Mouse (Mus musculus) CD4-positive, CD25-positive, alpha-beta regulatory T cell (primary cell): ENCODE data around the gene Pex5l. TPM values are rescaled to one million over a fixed set of nuclear protein-coding genes. Genes with fewer than 3 reads are reported as not detected.

Source experiments
- polyA plus RNA-seq: library from polyadenylated mRNA; unstranded; fragments of 100-300 nt; shearing (Covaris generic); gene quantifications from one replicate; pipeline ENCODE4 v1.2.1, GENCODE M21; 2017

Gene Pex5l
- not detected for polyA plus RNA-seq

GRCm38 (mm10) chr3:33142901-33143461 lies at the start of gene Pex5l:
Gene Pex5l (minus strand): TSS chr3:33143247.

